Mouse (Mus musculus): ENCODE measurements around the gene Crtc3.

GRCm38 (mm10) chr7:80577417-80577980 lies 111.2 kb downstream of the Crtc3 start:
- no peak for TF ChIP-seq EP300 (IDR thresholded peaks at IDR 0.05; ENCODE audit: low read depth)
- TF ChIP-seq CTCF (IDR thresholded peaks at IDR 0.05; ENCODE audit: low read depth) = no peak

Data from liver, postnatal 0 days (tissue).